Mouse (Mus musculus) MEL-GATA-1-ER (cell line): Measurements from ENCODE around the gene Lrrc51.

Experiments used
- DNase-seq: peaks from one replicate; pipeline ENCODE4 v3.0.0-alpha.2; 2012; ENCODE audit warnings: low read depth; ENCODE audit errors: extremely low read depth

Lrrc51 gene

DNA sequence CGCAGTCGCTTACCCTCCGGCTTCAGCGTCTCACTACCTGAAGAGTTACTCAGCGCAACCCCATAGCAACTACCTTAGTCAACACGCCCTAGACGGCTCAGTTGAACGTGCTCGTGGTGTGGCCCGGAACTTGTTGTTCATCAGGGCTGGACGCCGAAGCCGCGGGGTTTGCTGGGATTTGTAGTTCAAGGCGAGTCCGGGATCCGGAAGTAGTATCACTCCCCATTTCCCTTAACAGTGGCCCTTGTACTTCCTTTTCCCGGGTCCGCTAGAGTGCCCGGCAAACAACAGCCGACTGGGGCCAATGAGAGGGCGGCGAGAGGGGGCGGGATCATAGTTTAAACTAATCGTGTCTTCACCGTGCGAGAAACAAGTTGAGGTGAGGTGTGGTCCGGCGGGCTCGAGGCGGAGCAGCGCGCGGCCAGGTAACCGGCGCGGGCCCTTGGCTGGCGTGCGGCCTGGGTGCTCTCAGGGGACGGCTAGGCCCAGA lies at the start of gene Lrrc51, which contains the start of gene Numa1:
Lrrc51 (minus strand) TSS at position 145 of the 490 bp plus-strand sequence.
Numa1 (plus strand) TSS at position 361 of the 490 bp plus-strand sequence.
- peak; percentile 97 for DNase-seq

DNA sequence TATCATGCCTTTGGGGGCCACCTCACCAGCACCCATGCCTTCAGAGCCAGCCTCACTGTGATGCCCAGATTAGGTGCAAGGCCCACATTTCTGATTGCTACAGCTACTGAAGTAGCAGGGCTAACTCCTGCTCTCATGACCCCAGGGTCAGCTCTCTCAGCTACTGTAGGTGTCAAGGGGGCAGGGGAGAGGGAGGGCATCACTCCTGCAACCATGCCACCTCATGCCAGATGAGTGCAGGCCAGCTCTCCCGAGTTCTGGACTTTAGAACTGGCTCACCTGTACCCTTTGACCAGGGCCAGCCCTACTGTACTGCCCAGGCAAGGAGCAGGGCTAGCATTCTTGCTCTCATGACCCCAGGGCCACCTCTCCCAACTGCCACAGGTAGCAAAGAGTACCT lies 49.0 kb upstream of the Lrrc51 start:
- DNase-seq, result no peak

DNA sequence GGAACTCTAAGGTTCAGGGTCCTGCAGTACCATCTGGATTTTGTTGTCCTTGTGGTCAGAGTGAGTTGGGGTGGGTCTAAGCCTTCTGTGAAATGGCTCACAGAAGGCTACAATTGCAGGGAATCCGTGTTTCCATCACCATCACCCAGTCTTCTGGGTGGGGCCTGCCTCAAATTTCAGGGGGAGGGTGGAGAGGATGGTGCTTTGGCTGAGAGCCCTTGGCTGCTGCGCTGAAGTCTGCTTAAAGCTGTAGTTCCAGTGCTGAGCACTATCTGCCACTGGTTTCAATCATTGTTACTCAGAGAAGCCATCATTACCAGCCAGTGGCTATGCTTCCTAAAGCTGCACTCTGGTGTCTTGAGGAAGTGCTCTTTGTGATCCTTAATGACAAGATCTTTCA lies 40.8 kb upstream of the Lrrc51 start:
- DNase-seq, result no peak

DNA sequence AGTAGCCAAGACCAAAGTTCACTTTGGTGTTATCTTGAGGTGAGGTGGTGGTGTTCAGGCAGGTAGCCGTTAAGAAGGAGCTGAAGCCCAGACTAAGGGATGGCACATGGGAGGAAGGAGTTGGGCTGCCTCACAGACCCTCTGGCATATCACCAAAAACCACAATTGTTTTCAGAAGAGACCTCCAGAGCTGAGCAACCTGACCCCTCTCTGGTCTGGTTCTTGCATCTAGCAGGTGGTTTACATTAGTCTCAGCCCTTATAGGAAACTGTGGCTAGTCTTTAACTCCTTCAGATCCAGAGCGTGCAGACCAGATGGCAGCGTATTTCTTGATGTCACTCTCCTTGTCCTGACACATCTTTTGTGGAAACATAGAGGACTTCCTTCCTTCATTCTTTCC lies 40.0 kb upstream of the Lrrc51 start:
- no peak for DNase-seq

DNA sequence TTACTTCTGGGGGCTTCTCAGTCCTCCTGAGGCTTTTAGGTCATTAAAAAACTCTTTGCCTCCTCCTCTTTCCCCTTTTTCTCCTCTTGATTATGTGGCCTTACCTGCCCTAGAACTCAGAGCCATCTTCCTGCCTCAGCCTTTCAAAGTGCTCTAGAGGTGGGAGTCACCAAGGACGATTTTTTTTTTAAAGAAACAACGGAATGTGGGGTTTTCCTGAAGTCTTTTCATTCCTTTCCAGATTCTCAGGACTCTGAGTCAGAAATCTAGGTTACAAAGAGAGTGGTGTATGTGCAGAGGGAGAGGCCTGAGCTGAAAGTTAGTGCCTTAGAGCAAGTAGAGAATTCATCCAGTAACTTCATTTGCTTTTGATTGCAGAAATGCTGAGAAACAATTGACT lies 38.0 kb upstream of the Lrrc51 start:
- DNase-seq, result no peak

DNA sequence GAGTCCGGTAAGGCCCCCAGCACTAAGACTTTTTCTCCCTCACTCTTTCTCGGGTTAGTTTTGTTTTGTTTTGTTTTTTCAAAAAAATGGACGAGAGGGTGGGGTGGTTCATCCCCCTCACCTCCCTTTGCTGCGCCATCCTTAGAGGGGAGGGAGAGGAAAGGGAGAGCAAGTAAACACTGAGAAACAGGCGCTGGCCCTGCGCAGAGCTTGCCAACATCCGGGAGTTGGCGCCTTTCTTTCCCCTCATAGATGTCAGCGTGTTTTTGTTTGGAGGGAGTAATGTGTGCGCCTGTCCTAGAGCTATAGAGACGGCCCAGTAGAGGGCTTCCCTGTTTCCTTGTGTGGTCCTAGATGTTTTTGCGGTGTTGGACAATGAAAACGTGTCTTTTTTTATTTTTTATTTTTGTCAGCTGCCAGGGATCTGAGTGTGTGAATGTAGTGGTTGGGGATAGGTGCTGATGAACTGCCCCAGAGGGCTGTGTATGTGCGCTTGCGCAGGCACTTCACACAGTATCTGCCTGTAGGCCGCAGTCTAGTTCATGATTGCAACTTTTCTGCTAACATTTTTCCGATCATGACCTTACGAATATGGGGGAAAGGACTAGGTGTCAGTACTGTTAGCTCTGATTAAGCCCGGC lies 37.2 kb upstream of the Lrrc51 start:
- peak; percentile 54 for DNase-seq

DNA sequence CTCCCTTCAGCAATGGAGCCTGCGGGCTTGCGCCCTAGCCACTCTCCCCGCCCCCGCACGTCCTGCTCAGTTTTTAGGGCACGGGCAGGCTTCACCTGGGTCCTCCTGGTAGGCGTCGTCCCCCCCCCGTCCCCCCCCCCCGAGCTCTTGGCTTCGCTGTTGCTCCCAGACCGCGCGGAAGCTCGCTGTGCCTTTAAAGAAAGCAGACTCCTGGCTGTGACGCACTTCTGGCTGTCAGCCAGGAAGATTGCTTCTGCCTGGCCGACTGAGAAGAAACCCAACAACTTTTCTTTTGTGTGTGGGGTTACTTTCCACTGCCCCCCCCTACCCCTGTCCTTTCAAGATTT lies 36.7 kb upstream of the Lrrc51 start:
- peak; percentile 75 for DNase-seq

DNA sequence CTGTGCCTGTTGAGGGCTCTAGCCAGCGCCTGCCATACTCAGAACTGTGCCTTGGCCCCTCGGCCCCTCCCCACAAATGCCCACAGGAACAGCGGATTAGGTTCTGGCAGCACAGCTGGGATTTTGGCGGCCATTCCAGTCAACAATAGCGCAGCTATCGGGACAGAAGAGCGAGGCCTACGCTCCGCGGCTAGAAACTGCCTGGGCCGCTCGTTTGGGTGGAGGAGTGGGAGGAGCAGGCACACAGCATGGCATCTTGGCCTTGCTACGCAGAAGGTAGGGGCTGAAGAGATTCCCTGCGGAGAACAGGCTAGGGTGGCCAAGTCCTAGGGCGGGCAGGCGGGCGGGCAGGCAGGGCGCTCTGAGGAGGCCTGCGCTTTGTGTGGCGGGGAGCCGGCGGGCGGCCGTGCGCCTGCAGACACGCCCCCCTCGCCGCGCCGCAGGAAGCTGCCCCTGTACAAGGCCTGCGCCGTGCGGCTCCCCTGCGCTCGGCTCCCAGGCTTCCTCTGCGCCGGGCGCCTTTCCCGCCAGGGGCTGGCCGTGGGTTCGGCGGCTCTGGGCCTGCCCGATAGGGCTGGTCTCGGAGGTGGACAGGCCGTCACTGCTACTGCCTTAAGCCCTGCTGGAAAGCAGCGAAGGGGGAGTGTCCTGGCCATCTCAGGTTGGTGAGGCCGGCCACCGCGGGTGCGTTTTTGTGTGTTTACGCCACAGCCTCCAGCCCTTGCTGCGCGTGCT lies 36.2 kb upstream of the Lrrc51 start:
- no peak for DNase-seq

DNA sequence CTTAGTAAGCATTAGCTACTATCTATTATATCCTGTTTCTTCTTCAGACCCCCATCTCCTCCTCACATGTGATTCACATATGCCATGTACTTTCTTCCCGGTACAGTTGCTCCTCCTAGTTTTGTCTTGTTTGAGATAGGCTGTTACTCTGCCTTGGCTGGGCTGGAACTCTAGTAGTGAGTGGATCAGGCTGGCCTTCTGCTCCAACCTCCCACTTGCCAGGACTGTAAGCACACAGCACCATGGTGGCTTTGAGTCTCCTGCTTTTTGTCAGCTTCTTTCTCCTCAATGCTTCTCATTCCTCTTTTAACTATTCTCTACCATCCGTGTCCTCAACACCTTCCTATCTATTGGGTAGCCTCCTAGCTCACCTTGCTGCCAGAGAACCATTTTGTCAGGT lies 35.1 kb upstream of the Lrrc51 start:
- DNase-seq, result no peak

DNA sequence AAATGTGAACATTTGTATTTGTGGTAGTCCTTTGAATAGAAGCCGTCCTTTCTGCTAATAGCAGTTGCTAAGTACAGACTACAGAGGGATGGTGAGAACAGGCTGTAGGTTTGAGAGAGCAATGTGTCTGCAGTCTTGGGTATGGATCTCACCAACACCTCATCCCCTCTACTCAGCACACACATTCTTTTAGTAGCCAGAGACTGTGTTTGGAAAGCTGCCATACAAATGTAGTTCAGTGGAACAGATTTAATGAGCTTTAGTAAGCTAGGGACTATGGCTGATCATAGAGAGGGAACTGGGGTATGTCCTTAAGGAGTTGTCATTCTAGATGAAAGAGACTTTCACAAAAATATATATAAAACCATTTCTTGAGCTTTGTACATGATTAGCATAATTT lies 33.6 kb upstream of the Lrrc51 start:
- DNase-seq, result no peak

DNA sequence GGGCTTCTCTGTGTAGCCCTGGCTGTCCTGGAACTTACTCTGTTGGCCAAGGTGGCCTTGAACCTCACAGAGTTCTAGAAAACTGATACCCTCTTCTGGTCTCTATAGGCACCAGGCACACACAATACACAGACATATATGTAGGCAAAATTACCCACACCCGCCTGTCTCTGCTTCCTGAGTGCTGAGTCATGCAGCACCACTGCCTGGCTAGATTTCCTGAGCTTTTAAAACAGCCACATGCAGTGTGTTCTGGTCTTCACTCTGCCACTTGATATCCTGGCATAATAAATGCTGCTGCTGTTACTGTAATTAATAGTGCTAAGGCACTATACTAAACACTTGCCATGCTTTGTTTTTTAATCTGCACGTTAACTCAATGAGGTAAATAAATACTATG lies 31.9 kb upstream of the Lrrc51 start:
- no peak for DNase-seq

DNA sequence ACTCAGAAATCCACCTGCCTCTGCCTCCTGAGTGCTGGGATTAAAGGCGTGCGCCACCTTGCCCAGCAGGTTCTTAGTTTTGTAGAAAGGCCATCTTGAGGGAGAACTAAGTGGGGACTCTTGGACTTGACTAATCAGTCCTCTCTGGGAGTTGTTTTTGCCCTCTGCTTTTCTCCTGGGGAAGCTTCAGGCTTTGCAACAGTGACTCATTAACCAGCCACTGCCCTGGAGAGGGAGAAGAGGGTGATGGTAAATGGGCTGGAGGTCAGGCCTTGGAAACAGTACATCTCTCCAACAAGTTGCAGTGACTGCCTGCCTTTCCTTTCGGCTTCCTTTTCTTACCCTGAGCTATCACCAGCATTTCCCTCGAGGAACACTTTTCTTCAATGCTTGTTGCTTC lies 30.9 kb upstream of the Lrrc51 start:
- no peak for DNase-seq

DNA sequence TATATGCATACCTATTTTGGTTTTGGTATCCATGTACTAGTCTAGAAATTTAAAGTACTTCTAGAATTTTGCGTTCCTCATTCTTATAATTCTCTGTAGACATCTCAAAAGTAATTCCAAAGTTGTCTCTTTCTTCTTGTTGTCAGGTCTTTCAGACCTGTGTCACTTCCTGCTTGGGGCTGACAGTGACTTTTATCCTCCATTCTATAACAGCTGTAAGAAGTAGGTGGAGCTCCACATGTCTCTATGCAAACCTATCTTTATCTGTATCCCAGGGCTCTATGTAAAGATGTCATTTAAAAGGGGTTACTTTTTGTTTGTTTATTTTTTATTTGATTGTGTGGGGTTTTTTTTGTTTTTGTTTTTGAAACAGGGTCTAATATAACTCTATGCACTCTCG lies 29.9 kb upstream of the Lrrc51 start:
- no peak for DNase-seq

DNA sequence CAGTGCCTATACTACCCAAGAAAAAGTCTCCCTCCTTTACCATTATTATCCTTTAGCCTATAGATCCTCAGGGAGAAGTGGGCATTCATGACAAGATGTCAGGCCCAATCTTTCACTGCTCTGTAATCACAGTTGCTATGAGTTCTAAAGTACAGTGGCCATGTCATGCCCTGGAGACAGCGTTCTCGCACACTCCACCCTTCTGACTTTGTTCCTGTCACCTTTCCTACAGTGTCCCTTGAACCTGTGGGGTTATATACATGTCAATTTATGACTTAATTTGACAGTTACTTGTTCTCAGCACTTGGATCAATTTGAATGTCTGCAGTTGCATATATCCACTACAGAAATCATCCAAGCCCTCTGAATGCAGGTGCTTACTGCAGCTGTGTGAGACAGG lies 29.1 kb upstream of the Lrrc51 start:
- DNase-seq, result no peak

DNA sequence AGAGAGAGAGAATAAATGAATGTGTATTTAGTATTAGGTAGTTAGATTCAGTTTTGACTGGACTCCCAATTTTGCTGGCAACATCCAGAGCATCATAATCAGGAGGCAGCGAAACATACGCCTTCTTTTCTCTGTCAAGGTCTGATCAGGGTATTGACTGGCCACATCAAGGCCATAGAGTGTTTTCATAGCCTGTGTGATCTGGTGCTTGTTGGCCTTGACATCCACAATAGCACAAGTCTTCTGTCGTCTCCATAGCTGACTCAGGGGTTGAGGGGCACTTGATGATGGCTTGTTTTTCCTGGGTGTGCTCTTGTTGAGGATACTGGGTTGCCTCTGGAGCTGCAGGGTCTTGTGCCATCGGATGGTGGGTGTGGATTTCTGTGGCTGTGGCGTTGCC lies 23.2 kb upstream of the Lrrc51 start:
- no peak for DNase-seq

DNA sequence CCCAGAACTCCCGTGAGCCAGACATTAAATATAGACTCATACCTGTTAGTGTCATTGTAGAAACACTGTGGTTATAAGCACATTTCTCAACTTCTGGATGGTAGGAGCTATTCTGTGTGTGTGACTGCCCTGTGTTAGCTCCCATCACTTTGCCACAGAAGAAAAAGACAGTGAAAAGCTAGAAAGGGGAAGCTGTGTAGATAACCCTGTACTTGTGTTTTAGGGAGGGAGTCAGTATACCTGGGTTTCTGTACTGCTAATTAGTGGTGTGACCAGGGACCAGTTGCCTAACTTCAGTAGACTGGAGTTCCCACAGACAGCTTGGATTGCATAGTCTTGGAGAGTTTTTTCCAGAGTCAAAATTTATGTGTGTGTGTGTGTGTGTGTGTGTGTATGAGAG lies 22.8 kb upstream of the Lrrc51 start:
- DNase-seq, result no peak

DNA sequence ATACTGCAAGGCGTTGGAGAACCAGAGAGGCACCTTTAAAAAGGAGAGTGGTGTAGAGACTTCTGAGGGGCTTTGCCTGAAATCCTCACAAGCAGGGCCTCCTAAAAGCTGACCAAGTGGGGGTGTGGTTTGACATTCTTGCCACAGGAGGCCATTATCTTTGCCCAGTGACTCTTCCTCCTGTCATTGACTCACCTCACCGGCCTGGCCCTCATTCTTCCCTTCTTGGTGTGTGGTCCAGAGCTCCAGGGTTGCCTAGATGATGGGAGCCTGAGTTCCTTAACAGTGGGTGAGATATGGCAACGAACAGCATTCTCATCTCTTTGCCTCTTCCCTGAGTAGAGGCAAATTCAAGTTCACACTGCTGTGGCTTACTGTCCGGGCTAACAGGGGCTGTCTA lies 22.2 kb upstream of the Lrrc51 start:
- no peak for DNase-seq

DNA sequence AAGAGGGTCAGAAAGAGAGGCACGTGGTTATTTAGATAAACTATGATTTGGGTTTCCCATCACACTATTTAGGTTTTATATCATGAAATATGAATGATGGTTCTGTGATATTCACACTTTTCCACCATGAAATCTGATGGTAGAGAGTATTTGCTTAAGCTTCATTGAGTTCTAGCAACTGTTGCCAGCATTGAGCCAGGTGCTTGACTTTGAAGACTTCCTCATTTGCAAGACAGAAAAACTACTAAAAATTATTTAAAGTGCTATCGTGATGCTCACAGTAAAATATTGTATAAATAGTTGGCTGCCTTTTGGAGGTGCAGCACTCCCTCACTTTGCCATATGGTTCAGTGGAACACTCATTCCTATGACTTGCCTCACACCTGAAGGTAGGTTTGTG lies 21.6 kb upstream of the Lrrc51 start:
- DNase-seq, result no peak

DNA sequence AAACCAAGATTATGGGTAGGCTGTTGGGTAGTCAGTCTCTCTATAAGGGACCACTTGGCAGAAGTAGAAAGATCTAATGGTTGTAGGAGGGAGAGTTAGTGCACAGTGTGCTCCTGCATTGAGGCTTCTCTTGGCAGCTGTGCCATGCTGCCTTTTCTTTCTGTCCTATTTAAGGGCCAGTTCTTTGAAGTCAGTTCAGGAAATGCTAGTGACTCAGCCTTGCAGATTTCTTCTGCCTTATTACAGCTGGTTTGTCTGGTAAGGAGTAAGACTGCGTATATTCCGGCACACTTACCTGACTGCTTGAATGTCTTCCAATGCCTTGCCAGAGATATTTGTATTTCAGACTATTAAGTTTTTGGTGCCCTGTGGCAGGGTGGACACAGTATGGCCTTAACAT lies 20.5 kb upstream of the Lrrc51 start:
- no peak for DNase-seq

DNA sequence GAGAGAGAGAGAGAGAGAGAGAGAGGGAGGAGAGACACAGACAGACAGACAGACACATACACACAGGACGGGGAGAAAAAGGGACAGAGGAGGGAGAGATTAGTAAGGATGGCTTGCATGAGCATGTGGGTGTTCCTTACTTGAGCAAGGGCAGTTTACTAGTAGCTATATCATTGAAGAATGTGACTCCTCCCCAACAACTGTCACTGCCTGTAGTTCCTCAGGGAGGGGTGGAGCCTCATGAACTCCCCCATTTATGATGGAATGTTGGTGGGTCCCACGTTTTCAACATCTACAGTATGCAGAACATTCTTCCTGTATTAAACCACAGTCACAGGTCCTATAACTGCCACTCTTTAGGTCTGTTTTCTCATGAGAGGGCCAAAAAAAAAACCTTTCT lies 18.4 kb upstream of the Lrrc51 start:
- no peak for DNase-seq

DNA sequence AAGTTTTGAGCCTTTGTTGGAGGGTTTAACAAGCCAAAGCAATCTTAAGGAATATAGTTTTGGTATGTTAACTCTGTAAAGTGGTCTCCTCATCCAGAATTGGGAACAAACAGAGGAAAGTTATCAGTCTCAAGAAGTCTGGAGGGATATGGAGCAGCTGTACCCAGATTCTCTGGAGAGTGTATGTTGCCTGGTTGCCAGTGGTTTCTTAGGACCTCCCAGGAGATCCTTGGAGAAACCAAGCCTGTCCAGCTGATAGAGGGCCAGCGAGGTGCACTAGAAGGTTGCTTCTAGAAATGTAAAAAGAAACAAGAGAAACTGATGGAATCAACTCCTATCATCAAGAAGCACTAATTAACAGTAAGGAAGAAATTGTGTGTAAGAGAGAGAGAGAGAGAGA lies 18.0 kb upstream of the Lrrc51 start:
- DNase-seq, result no peak

DNA sequence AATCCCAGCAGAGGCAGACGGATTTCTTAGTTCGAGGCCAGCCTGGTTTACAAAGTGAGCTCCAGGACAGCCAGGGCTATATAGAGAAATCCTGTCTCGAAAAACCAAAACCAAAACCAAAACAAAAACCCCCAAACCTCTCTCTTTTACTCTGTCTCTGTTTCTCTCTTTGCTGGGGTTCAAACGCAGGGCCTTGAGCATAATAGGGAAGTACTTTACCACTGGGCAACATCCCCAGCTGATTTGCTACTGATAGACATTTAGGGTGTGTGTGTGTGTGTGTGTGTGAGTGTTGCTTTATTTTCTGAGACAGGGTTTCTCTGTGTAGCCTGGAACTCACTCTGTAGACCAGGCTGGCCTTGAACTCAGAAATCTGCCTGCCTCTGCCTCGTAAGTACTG lies 15.3 kb upstream of the Lrrc51 start:
- peak; percentile 76 for DNase-seq

DNA sequence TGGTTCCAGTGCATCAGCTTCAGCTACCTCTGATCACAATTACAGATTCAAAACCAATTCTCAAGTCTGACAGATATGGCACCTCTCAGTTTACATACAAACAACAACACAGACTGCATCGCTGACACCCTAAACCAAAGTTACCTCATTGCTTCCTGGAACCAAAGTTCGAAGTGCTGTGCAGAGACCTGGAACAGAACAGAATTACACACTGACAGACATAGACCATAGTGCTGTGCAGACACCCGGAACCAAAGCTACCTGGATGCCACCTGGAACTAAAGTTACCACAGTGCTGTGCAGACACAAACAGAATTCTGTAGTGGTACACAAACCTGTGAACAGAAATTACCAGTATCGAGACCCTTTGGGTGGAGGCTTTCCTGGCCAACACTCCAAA lies 6.1 kb upstream of the Lrrc51 start:
- DNase-seq, result no peak
